Mouse (Mus musculus) testis, adult 2 months (tissue): ENCODE data around the gene Plppr3. TPM values are rescaled to one million over a fixed set of nuclear protein-coding genes. Genes with fewer than 3 reads are reported as not detected.
A peak's percentile ranks its signal among the peaks of the same experiment; 100 is the strongest.

Experiments used
- H3K27ac ChIP-seq: fragments of 200-500 bp; 2 replicates; pipeline ENCODE4 v1.5.1; 2012; ENCODE audit warnings: low read depth, low read length; ENCODE audit not compliant: control insufficient read depth, insufficient read depth
- H3K27me3 ChIP-seq: fragments of 200-500 bp; 2 replicates; pipeline ENCODE4 v1.6.1; 2012; ENCODE audit warnings: mild to moderate bottlenecking, low read length, moderate library complexity; ENCODE audit not compliant: control insufficient read depth, insufficient read depth
- H3K36me3 ChIP-seq: fragments of 200-500 bp; 2 replicates; pipeline ENCODE4 v1.6.1; 2012; ENCODE audit warnings: mild to moderate bottlenecking, low read length; ENCODE audit not compliant: control insufficient read depth, insufficient read depth
- H3K4me1 ChIP-seq: fragments of 200-500 bp; 2 replicates; pipeline ENCODE4 v1.6.1; 2012; ENCODE audit warnings: low read length; ENCODE audit not compliant: control insufficient read depth, insufficient read depth
- H3K4me3 ChIP-seq: fragments of 200-500 bp; 2 replicates; pipeline ENCODE4 v1.5.1; 2012; ENCODE audit warnings: low read depth, mild to moderate bottlenecking, low read length, moderate library complexity, mixed read lengths; ENCODE audit not compliant: control insufficient read depth
- CTCF ChIP-seq: fragments of 200-500 bp; IDR thresholded peaks from 2 replicates; pipeline ENCODE4 v1.5.1; 2012; ENCODE audit warnings: low read depth, mild to moderate bottlenecking, inconsistent platforms, low read length, moderate library complexity; ENCODE audit not compliant: control insufficient read depth, insufficient read depth, insufficient replicate concordance
- POLR2A ChIP-seq: fragments of 200-500 bp; IDR thresholded peaks from 2 replicates; pipeline ENCODE4 v1.6.1; 2012; ENCODE audit warnings: low read depth, mild to moderate bottlenecking, inconsistent platforms, low read length, moderate library complexity; ENCODE audit not compliant: control insufficient read depth
- polyA plus RNA-seq: library from polyadenylated mRNA; depleted of rRNA; stranded (reverse); fragments of >200 nt; gene quantifications from 2 replicates; pipeline ENCODE4 v1.2.3, GENCODE M21; 2012

The Plppr3 gene
- polyA plus RNA-seq, 1 experiment: 2.7 TPM

- H3K4me3 ChIP-seq: no peak overlapping the region
- TF ChIP-seq POLR2A (no peak), CTCF (no peak)
- peaks cover 26% of the 10 kb centered on the region for H3K4me1 ChIP-seq
- H3K36me3 ChIP-seq: no peaks in the 10 kb centered on the region
- no peaks in the 10 kb centered on the region for H3K27me3 ChIP-seq
- no peak overlapping the region for H3K27ac ChIP-seq
These were observed 43.2 kb upstream of the Plppr3 start for GRCm38 (mm10) chr10:79917532-79918100.

GRCm38 (mm10) chr10:79916808-79917531 is 42.5 kb upstream of the Plppr3 start, which contains the start of gene Kiss1r:
Gene Kiss1r, plus strand, starts transcription at chr10:79916971.
- Histone ChIP-seq H3K4me3 (peak within 1 kb of the TSS; percentile 84), H3K27ac (no peak within 1 kb of the TSS; the same call in 1 of the 2 replicates), H3K36me3 (no peaks in the 10 kb centered on the region), H3K4me1 (peaks cover 26% of the 10 kb centered on the region), H3K27me3 (no peaks in the 10 kb centered on the region)
- no peak for TF ChIP-seq CTCF
- TF ChIP-seq POLR2A: peak; percentile 66

- Histone ChIP-seq H3K27me3 (no peaks in the 10 kb centered on the region), H3K4me3 (peak overlapping the region; percentile 84), H3K36me3 (no peaks in the 10 kb centered on the region), H3K27ac (no peak overlapping the region), H3K4me1 (peaks cover 26% of the 10 kb centered on the region)
- TF ChIP-seq CTCF (no peak), POLR2A (no peak)
These were observed 41.6 kb upstream of the Plppr3 start for GRCm38 (mm10) chr10:79916081-79916480.

- Histone ChIP-seq H3K27ac (no peak overlapping the region), H3K4me3 (no peak overlapping the region), H3K36me3 (no peaks in the 10 kb centered on the region), H3K4me1 (peaks cover 21% of the 10 kb centered on the region), H3K27me3 (no peaks in the 10 kb centered on the region)
- no peak for TF ChIP-seq POLR2A
- no peak for TF ChIP-seq CTCF
These were observed 40.6 kb upstream of the Plppr3 start for GRCm38 (mm10) chr10:79914948-79915596.

- Histone ChIP-seq H3K4me3 (no peak overlapping the region), H3K4me1 (peaks cover 19% of the 10 kb centered on the region), H3K36me3 (no peaks in the 10 kb centered on the region), H3K27ac (no peak overlapping the region), H3K27me3 (no peaks in the 10 kb centered on the region)
- TF ChIP-seq POLR2A (no peak), CTCF (no peak)
These were observed 39.9 kb upstream of the Plppr3 start for GRCm38 (mm10) chr10:79914131-79914947.

- Histone ChIP-seq H3K4me1 (peaks cover 18% of the 10 kb centered on the region), H3K27ac (no peak overlapping the region), H3K36me3 (no peaks in the 10 kb centered on the region), H3K4me3 (no peak overlapping the region), H3K27me3 (no peaks in the 10 kb centered on the region)
- TF ChIP-seq CTCF: no peak
- no peak for TF ChIP-seq POLR2A
These were observed 38.0 kb upstream of the Plppr3 start for GRCm38 (mm10) chr10:79912412-79912811.
